Mouse (Mus musculus): ENCODE measurements around the gene Dnah17. TPM values are rescaled to one million over a fixed set of nuclear protein-coding genes. Genes with fewer than 3 reads are reported as not detected.

Dnah17 gene
- total and polyA plus RNA-seq, 3 experiments = 0.08 to 0.26 (median 0.11) TPM

DNA sequence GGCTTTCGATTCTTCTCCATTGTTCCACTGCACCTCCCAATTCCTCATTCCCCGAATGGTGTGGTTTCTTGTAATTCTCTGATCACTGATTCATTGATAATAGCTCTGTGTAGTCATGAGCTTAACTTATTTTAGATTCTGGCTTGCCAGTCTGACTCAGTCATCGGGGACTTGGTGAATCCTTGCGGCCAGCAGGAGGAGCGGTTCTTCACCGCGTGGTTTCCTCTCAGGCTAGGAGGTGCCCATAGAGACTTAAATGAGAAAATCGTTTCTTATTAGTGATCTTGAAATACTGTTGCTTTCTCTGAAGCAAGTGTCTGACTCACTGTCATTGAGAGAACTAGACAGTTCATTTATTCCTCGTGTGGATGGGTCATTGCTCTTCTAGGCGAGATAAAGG, 140.5 kb downstream of the Dnah17 start:
- H3K4me3 ChIP-seq = no peak overlapping the region
- peak in 1 of 2 experiments; percentile 20 for DNase-seq
- H3K79me2 ChIP-seq (replicated peaks; ENCODE audit: control insufficient read depth, insufficient read depth, low read length) = peaks cover 4% of the 10 kb centered on the region; the same call in 1 of the 2 replicates
- H3K27me3 ChIP-seq (ENCODE audit: control insufficient read depth, insufficient read depth, low read length) = no peaks in the 10 kb centered on the region
- peaks cover 28% of the 10 kb centered on the region for H3K4me1 ChIP-seq (ENCODE audit: control insufficient read depth, insufficient read depth, low read length)
- intact Hi-C loops (cut with DNase I) = loop anchor here (2.0 kb wide), 1 partner anchor 23 kb away; no protein-coding TSS in a partner anchor
- no peak overlapping the region for H3K9ac ChIP-seq (ENCODE audit: low read depth, low read length)
- TF ChIP-seq EP300 (IDR thresholded peaks at IDR 0.05; ENCODE audit: insufficient read depth, low read depth, low read length) (no peak), CTCF (IDR thresholded peaks at IDR 0.05) (peak; percentile 42)
- 25% methylated on average over 10 of the region's 10 CpGs for WGBS
- H3K27ac ChIP-seq = no peak overlapping the region; the same call in 1 of the 2 replicates
- no peaks in the 10 kb centered on the region; the same call in none of the 2 replicates for H3K36me3 ChIP-seq (ENCODE audit: control insufficient read depth, insufficient read depth, low read length)

DNA sequence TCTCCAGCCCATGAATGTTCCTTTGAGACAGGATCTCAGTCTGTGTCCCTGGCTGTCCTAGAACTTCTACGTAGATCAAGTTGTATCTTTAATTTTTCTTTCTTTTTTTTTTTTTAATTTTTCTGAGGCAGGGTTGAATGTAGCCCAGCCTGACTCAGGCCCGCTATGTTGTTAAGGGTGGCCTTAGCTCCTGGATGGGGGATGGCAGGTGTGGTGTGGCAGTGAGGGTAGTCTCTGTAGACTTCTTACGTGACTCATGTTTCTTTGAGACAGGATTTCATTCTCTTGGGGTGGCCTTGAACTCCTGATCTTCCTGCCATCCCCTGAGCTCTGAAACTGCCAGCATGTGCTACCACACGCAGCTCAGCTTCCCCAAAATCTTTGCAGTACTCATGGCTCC, 141.2 kb downstream of the Dnah17 start:
- Histone ChIP-seq H3K27ac (no peak overlapping the region), H3K27me3 (ENCODE audit: control insufficient read depth, insufficient read depth, low read length) (no peaks in the 10 kb centered on the region), H3K79me2 (replicated peaks; ENCODE audit: control insufficient read depth, insufficient read depth, low read length) (peaks cover 4% of the 10 kb centered on the region; the same call in 1 of the 2 replicates), H3K9ac (ENCODE audit: low read depth, low read length) (no peak overlapping the region), H3K4me1 (ENCODE audit: control insufficient read depth, insufficient read depth, low read length) (peaks cover 25% of the 10 kb centered on the region), H3K36me3 (ENCODE audit: control insufficient read depth, insufficient read depth, low read length) (no peaks in the 10 kb centered on the region; the same call in none of the 2 replicates), H3K4me3 (no peak overlapping the region)
- whole genome bisulfite sequencing = 89% methylated on average over 4 of the region's 4 CpGs
- no peak for DNase-seq
- intact Hi-C loops (cut with DNase I) = no loop called here
- TF ChIP-seq CTCF (IDR thresholded peaks at IDR 0.05) (no peak), POLR2A (IDR thresholded peaks at IDR 0.05; ENCODE audit: insufficient read depth, low read depth, low read length) (no peak), EP300 (IDR thresholded peaks at IDR 0.05; ENCODE audit: insufficient read depth, low read depth, low read length) (no peak)

DNA sequence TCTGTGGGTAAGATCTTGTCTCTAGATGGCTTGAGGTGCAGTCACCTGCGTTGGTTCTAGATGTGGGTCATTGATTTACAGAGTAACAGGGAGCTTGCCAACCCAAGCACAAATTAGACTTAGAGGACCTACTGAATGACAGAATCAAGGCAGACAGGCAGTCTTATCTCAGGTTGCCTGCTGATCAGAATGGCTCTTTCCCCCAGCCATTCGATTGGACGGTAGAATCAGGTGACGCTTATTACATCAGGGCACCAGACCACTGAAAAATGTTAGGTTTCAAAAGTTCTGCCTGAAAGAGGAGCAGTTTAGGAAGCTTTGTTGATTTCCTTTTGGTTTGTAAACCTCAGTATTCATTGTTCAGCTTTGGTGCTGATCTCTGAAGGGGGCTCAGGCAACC, 142.5 kb downstream of the Dnah17 start:
- Histone ChIP-seq H3K4me1 (ENCODE audit: control insufficient read depth, insufficient read depth, low read length) (peaks cover 17% of the 10 kb centered on the region), H3K4me3 (no peak overlapping the region; the same call in 1 of the 2 replicates), H3K27ac (no peak overlapping the region), H3K36me3 (ENCODE audit: control insufficient read depth, insufficient read depth, low read length) (no peaks in the 10 kb centered on the region; the same call in 1 of the 2 replicates), H3K9ac (ENCODE audit: low read depth, low read length) (no peak overlapping the region), H3K79me2 (replicated peaks; ENCODE audit: control insufficient read depth, insufficient read depth, low read length) (peaks cover 3% of the 10 kb centered on the region; the same call in 1 of the 2 replicates), H3K27me3 (ENCODE audit: control insufficient read depth, insufficient read depth, low read length) (no peaks in the 10 kb centered on the region)
- intact Hi-C loops (cut with DNase I) = no loop called here
- DNase-seq = no peak
- WGBS = 63% methylated on average over 4 of the region's 4 CpGs
- no peak for TF ChIP-seq POLR2A (IDR thresholded peaks at IDR 0.05; ENCODE audit: insufficient read depth, low read depth, low read length)

DNA sequence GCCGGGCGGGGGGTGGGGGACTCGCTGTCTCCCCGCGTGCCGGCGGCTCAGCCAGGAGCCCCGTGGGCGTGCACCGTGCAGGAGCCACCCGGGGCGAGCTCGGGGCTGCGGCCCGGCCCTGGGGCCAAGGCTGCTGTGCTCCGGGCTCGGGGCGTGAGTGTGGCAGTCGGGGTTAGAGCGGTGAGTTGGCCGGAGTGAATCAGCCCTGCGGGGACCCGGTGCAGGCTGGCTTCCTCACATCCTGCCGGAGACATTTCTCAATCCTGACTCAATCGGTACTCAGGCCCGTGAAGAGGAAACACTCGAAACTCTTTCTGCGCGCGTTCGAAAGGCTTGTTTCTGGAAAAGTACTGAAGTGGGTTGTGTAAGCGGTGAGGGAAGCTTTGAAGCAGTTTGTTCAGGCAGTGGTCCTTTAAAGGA, 143.4 kb downstream of the Dnah17 start:
- Histone ChIP-seq H3K9ac (ENCODE audit: low read depth, low read length) (peak overlapping the region; percentile 88), H3K4me1 (ENCODE audit: control insufficient read depth, insufficient read depth, low read length) (peaks cover 9% of the 10 kb centered on the region), H3K79me2 (replicated peaks; ENCODE audit: control insufficient read depth, insufficient read depth, low read length) (peaks cover 3% of the 10 kb centered on the region; the same call in 1 of the 2 replicates), H3K4me3 (peak overlapping the region; percentile 98), H3K27me3 (ENCODE audit: control insufficient read depth, insufficient read depth, low read length) (no peaks in the 10 kb centered on the region), H3K27ac (peak overlapping the region; percentile 81), H3K36me3 (ENCODE audit: control insufficient read depth, insufficient read depth, low read length) (no peaks in the 10 kb centered on the region; the same call in 1 of the 2 replicates)
- 1% methylated on average over 32 of the region's 32 CpGs for WGBS
- no peak for DNase-seq
- intact Hi-C loops (cut with DNase I) = no loop called here
- TF ChIP-seq EP300 (IDR thresholded peaks at IDR 0.05; ENCODE audit: insufficient read depth, low read depth, low read length) (no peak), POLR2A (IDR thresholded peaks at IDR 0.05; ENCODE audit: insufficient read depth, low read depth, low read length) (no peak), CTCF (IDR thresholded peaks at IDR 0.05) (no peak)

DNA sequence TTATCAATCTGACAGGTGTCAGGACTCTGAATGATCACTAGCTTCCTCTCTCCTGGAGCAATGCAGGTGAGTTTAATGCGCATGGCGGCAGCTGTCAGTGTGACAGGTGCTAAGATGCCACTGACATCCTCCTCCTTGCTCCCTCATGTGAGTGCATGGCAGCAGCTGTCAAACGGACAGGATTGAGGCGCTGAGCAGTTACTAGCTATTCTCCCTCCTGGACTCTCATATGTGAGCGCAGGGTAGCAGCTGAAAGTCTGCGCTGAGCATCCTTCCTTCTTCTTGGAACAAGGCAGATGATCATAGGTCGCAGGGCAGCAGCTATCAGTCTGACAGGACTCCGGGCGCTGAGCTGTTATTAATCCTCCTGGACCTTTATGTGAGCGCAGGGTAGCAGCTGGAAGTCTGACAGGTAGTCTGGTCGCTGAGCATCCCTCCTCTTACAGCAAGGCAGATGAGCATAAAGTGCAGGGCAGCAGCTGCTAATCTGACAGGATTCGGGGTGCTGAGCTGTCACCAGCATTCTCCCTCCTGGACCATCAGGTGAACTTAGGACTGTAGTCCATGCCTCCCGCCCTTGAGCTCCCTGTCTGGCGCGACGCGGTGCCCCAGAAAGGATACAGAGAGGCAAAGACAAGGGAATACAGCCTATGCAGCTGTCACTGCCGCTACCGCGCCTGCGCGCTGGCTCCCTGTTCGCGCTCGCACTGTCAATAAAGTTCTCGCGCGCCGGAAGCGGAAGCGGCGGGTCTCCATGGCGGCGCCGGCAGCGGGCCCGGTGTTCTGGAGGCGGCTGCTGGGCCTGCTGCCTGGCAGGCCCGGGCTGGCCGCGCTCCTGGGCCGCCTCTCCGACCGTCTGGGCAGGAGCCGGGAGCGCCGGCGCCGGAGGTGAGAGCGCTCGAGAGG, 144.1 kb downstream of the Dnah17 start, which contains the start of gene Pgs1:
TSS of gene Pgs1 (plus strand) at position 167 of the 906 bp plus-strand sequence.
- Histone ChIP-seq H3K27me3 (ENCODE audit: control insufficient read depth, insufficient read depth, low read length) (no peaks in the 10 kb centered on the region), H3K4me1 (ENCODE audit: control insufficient read depth, insufficient read depth, low read length) (peaks cover 6% of the 10 kb centered on the region), H3K4me3 (peak within 1 kb of the TSS; percentile 98), H3K36me3 (ENCODE audit: control insufficient read depth, insufficient read depth, low read length) (no peaks in the 10 kb centered on the region; the same call in 1 of the 2 replicates), H3K79me2 (replicated peaks; ENCODE audit: control insufficient read depth, insufficient read depth, low read length) (peaks cover 3% of the 10 kb centered on the region; the same call in 1 of the 2 replicates), H3K9ac (ENCODE audit: low read depth, low read length) (peak within 1 kb of the TSS; percentile 88), H3K27ac (peak within 1 kb of the TSS; percentile 81)
- peak; percentile 57; the same call in 1 of the 2 replicates for TF ChIP-seq EP300 (IDR thresholded peaks at IDR 0.05; ENCODE audit: insufficient read depth, low read depth, low read length)
- peak; percentile 87 for TF ChIP-seq POLR2A (IDR thresholded peaks at IDR 0.05; ENCODE audit: insufficient read depth, low read depth, low read length)
- no peak for TF ChIP-seq CTCF (IDR thresholded peaks at IDR 0.05)
- 6% methylated on average over 51 of the region's 51 CpGs for WGBS
- intact Hi-C loops (cut with DNase I) = no loop called here
- DNase-seq = peak; percentile 94 to 97

DNA sequence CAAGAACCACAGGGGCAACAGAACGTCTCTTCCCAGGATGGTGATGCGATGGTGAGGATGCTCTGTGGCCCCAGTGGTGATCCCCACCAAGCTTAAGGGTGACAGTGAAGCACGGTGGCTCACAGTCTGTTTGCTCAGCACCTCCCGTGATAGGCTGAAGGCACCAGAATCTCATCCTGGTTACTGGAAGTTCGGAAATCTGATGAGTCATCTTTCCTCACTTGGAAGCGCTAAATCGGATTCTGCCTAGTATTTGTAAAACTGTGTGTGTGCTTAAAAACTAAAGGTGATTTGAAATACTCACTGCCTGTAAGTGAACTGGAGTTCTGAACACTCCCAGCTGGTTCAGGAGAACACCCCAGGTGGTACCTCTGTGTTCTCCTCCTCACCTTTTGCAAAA, 146.7 kb downstream of the Dnah17 start:
- TF ChIP-seq EP300 (IDR thresholded peaks at IDR 0.05; ENCODE audit: insufficient read depth, low read depth, low read length) (no peak), CTCF (IDR thresholded peaks at IDR 0.05) (no peak), POLR2A (IDR thresholded peaks at IDR 0.05; ENCODE audit: insufficient read depth, low read depth, low read length) (no peak)
- H3K79me2 ChIP-seq (replicated peaks; ENCODE audit: control insufficient read depth, insufficient read depth, low read length) = peaks cover 3% of the 10 kb centered on the region; the same call in 1 of the 2 replicates
- H3K4me3 ChIP-seq = no peak overlapping the region
- no peak for DNase-seq
- H3K36me3 ChIP-seq (ENCODE audit: control insufficient read depth, insufficient read depth, low read length) = no peaks in the 10 kb centered on the region; the same call in 1 of the 2 replicates
- 47% methylated on average over 7 of the region's 7 CpGs for WGBS
- H3K27me3 ChIP-seq (ENCODE audit: control insufficient read depth, insufficient read depth, low read length) = no peaks in the 10 kb centered on the region
- H3K27ac ChIP-seq = no peak overlapping the region
- peaks cover 3% of the 10 kb centered on the region for H3K4me1 ChIP-seq (ENCODE audit: control insufficient read depth, insufficient read depth, low read length)
- no peak overlapping the region for H3K9ac ChIP-seq (ENCODE audit: low read depth, low read length)
- intact Hi-C loops (cut with DNase I) = no loop called here

Data from heart, adult 2 months (tissue).